Mouse (Mus musculus): ENCODE measurements around the gene Zfp609.

The Zfp609 gene

DNA sequence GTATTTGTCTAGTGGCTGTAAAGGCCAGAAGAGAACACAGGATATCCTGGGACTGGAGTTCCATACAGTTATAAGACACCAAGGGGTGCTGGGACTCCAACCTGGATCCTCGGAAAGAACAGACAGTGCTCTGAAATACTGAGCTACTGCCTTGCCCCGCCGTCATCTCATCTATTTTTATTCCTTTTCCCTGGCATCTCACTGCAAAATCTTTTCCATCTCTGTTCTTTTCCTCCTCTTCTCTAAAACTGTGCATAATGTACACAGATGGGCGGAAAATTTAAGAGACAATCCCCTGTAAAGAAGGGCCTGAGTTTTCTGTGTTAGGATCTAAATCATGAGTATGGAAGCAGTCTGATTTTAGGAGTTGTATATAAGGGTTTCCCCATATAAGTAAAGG is 64.6 kb downstream of the Zfp609 start:
- DNase-seq (ENCODE audit: low spot score in 2 of 2): no peak

DNA sequence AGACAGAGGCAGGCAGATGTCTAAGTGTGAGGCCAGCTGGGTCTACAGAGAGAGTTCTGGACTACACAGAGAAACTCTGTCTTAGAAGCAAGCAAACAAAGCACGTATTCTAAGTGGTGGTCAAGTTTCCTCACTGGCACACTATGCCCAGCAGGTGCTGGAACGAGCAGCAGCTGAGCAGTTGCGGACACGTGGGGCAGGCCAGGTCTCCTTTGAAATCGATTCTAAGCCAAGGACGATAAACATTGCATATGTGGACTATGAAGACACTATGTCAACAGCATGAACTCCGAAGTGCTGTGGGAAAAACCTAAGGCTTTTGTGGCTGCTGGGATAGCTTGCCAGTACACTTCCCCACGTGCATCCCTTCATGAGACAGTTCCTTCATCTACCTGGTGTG is 67.4 kb downstream of the Zfp609 start:
- no peak for DNase-seq (ENCODE audit: low spot score in 2 of 2)

DNA sequence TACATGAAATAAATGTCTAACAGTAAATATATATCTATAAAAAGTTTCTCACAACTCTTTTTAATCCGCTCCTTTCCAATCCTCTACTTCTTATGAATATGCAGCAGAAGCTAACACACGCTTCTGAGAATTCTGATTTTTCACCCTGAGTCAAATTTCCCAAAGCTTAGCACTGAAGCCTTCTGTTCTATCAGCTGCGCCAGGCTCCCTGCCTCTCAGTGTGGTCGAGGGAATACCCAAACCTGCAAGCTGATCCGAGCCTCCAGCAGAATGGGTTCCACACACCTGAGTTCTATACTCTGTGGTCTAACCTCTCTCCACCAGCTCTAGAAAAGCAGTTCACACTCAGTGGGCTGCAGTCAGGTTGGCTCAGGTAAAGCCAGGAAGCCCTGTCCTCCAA is 68.1 kb downstream of the Zfp609 start:
- no peak for DNase-seq (ENCODE audit: low spot score in 2 of 2)

DNA sequence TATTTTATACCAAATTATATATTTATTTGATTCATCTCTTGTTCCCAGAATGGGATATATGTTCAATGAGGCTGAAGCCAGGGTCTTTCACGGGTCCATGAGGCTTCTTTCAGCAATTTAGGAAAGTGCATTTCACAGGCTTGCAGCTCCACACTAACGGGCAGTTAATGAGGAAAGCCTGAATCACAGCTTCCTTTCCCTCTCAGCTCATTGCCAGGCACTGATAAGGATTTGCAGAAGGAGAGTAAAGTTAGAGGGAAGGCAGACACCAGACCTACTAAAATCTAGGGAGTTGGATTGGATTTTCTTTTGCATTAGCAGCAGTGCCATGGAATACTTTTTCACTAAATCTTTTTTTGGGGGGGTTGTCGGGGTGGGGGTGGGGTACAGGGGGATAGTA is 69.5 kb downstream of the Zfp609 start:
- no peak for DNase-seq (ENCODE audit: low spot score in 2 of 2)

DNA sequence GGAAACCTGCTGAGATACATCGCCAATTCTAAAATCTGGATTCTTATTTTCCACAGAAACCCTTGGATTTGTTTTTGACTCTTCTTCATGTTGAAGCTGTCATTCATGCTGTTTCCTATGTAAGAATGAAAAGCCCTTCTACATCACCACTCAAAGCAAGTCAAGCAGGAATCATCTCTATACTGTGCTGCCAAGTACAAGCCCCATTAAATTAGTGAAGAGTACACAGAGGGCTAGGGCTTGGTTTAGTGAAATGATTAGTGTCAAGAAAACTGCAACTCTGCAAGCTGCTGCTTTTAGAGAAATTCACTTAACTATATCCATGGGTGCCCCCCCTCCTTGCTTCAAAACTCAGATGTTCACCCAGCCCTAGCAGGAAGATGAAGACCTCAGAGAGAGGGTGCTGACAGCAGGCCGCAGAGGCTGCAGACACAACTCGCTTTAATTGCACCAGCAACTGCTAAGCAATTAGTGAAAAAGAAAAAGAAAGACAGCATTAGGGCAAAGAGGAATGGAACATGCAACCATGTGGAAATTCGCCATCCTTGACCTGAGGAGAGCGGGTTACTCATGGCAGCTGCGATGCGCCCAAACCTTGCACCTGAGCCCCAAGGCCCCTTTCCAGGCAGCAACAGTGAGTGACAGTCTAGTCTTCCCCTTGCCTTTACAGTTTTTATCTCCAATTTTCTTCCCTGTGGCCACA is 71.5 kb downstream of the Zfp609 start:
- DNase-seq (ENCODE audit: low spot score in 2 of 2): no peak

DNA sequence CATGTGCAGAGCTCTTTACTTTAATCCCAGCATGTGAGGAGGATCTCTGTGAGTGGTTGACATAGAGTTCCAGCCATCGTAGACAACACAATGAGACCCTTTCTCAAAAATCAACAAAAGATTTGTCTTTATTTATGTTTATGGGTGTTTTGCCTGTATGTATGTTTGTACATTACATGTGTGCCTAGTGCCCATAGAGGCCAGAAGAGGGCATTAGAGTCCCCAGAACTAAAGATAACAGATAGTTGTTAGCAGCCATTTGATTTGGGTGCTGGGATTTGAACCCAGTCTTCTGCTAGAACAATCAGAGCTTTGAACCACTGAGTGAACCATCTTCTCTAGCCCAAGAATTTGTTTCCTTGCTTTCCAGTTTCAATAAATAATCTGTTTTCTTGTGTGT is 72.2 kb downstream of the Zfp609 start:
- no peak for DNase-seq (ENCODE audit: low spot score in 2 of 2)

DNA sequence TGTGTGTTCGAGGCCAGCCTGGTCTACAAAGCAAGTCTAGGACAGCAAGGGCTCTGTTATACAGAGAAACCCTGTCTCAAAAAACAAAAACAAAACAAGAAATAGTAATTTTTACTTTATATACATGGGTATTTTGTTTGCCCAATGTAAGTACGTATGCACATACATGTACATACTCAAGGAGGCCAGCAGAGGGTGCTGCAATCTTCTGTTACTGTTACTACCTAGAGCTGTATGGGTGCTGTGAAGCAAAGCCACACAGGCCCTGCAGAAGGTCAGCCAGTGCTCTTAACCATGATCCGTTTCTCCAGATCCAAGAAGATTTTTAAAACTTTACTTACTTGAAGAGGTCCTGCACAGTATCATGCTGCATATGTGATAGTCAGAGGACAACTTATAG is 74.7 kb downstream of the Zfp609 start:
- peak in 1 of 2 experiments; percentile 8 for DNase-seq (ENCODE audit: low spot score in 2 of 2)

DNA sequence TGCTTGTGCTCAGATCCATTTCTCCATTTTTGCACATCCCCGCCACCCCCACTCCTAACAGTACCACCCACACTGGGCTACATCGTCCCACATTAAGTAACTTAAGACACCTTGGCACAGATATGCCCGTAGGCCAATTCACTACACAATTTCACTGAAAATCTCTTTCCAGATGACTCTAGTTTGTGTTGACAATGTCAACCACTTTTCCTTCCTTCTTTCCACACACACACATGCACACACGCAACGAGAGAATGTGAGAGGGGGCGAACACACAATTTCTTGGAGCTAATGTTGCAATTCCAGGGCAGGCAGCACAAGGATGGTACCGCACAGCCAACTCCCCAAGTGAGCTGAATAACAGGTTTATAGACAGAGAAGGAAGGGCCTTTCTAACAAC is 75.5 kb downstream of the Zfp609 start:
- DNase-seq (ENCODE audit: low spot score in 2 of 2): no peak

DNA sequence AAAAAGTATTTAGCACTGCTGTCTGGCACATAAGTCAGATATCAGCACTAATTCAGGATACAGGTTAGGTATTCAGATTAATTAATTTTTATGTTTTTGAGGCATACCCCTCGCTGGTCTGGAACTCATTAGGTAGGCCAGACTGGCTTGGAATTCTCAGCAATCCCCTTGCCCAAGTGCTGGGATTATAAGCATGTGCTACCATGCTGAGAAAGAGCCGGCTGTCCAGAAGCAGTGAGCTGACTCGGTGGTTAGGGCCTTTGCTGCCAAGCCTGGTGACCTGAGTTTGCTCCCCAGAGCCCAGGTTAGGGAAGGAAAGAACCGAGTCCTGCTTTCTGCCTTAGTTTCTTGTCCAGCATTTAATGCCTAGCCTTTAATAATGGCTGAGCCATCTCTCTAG is 79.3 kb downstream of the Zfp609 start:
- no peak for DNase-seq (ENCODE audit: low spot score in 2 of 2)

DNA sequence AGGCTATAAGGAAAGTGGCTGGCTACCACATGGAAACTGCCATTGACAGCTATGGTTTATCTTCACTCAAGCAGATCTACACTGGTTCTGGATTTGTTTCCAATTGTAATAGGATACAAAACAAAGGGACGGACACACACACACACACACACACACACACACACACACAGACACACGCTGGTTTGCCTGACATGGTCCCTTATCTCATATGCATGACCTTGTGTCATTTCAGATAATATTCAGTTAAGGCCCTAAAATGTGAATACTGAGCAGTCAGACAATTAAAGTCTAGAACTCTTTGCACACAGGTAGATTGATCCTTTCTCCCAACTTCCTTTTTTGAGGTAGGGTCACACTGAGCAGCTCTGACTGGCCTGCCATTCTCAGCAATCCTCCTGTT is 80.9 kb downstream of the Zfp609 start:
- DNase-seq (ENCODE audit: low spot score in 2 of 2): no peak

DNA sequence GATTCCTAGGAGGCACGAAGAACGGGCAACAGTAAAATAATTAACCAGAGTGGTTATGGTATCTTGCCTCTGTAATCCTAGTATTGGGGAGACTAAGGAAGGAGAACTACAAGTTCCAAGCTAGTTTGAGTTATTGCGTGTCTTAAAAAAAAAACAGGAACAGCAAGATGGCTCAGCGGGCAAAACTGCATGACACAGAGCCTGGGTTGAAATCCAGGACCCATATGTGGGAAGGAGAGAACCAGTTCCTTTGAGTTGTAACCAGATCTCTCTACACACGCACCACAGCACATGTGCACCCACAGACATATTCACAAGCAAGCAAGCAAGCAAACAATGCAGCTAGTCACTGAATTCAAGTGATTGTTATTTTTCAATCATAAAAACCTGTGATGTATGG is 81.9 kb downstream of the Zfp609 start:
- no peak for DNase-seq (ENCODE audit: low spot score in 2 of 2)

DNA sequence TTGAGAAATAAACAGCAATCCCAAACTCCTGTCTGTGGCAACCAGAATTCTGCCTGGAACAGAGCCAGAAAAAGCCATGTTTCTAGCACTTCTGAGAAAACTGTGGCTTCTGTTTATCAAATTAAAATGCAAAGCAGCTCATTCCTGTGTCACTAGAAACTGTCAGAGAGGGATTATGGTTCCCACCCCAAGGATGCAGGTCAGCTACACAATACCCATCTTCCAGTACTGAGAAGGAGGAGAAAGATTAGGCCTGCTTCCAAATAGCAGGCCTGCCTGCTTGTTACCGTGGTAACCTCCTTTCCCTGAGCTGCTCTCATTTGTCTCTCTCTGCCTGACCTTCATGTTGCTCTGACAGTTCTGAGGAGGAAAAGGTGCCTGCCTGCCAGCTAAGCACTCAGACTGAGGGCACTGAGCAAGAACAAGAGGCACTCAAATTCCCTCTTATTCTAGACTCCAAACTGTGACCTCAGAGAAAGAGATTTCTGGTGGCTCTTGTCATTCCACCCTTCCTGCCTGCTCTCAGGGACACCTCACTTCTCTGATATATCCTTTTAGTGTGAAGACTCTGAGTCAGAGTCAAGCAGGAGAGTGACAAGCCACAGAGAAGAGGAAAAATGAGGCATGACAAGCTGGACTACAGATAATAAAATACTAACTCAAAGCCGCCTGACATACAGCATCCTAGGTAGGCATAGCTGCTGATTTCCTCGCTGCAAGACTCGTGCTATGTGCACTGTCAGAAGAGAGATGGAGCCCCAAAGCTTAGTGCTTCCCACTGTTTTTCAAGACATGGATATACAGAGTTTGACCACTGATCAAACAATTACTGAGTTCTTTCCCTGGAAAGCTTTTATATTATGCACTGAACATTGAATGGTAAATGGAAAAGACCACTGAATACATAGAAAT is 82.9 kb downstream of the Zfp609 start:
- no peak for DNase-seq (ENCODE audit: low spot score in 2 of 2)

DNA sequence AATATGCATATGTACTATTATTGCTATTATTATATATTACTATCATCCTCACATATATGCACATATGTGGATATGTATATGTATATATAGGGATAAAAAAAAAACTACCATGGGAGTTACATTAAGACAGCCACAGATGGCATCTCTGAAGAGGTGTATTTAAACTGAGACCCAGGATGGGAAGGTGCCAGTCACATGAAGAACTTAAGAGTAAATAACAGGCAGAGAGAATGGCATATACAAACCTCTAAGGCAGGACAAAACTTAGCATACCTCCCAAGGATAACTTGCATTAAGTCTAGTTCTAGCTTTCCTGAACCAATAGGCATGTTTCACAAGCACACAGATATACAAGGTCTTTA is 83.6 kb downstream of the Zfp609 start:
- DNase-seq (ENCODE audit: low spot score in 2 of 2): no peak

DNA sequence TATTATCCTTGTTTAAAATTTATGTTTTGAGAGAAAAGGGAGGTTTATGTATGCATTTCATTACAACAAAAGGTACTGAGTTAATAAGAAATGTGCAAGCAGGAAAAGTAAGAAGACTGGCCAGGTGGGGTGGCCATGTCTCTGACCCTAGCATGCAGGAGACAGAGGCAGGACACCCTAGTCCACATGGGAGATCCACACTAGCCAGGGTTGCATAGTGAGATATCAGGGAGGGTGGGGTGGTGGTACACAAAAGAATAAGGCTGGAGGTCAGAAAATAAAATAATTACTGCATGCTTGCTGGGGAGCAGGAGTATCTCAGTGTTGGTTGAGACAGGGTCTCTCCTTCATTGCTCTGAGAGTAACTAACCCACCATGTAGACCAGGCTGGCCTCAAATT is 84.0 kb downstream of the Zfp609 start:
- DNase-seq (ENCODE audit: low spot score in 2 of 2): no peak

DNA sequence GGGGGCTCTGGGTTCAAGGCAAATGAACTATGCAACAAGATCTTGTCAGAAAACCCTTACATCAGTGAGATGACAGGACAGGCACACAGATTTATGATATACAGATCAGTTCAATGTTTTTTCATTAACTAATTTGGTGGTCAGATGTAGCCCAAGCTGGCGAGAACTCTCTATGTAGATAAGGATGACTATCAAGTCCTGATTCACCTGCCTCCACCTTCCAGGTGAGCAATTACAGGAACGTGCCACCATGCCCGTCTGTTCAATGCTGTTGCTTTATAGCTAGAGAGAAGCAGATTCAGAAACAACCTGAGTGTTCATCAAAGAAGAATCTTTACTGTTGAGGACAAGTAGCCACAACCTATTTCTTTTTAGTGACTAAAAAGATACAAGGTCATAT is 84.6 kb downstream of the Zfp609 start:
- DNase-seq (ENCODE audit: low spot score in 2 of 2): no peak

DNA sequence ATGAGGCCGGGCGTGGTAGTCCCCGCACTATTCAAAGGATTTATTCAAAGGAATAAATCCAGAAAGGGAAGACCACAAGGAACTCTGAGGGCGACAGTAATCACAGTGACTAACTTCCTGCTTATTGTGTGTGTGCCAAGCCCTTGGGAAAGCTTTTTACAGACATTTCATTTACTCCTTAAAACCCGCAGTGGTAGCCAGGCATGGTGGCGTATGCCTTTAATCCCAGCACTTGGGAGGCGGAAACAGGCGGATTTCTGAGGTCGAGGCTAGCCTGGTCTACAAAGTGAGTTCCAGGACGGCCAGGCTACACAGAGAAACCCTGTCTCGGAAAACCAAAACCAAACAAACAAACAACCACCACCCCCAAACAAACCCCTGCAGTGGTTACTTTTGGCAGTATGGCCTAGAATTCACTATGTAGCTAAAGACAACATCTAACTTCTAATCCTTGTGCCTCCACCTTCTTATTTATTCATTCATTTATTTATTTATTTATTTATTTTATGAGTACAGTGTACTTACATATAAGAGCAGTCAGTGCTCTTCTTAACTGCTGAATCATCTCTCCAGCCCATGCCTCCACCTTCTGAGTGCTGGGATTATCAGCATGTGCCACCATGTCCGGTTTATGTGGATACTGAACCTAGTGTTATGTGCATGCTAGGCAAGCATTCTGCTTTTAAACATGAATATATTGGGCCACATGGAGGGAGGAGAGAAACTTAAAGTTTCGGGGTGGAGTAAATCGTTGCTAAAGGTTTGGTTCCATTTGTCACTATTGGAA is 86.1 kb downstream of the Zfp609 start:
- no peak for DNase-seq (ENCODE audit: low spot score in 2 of 2)

DNA sequence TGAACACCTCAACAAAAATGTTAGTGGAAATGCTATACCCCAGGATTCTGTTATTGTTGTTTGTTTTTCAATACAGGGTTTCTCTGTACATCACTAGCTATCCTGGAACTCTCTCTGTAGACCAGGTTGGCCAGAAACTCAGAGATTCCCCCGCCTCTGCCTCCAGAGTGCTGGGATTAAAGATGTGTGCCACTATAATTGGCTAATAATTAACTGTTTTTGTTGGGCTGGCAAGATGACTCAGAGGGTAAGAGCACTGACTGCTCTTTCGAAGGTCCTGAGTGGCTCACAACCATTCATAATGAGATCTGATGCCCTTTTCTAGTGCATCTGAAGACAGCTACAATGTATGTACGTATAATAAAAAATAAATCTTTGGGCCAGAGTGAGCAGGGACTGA is 92.4 kb downstream of the Zfp609 start:
- DNase-seq (ENCODE audit: low spot score in 2 of 2): no peak

DNA sequence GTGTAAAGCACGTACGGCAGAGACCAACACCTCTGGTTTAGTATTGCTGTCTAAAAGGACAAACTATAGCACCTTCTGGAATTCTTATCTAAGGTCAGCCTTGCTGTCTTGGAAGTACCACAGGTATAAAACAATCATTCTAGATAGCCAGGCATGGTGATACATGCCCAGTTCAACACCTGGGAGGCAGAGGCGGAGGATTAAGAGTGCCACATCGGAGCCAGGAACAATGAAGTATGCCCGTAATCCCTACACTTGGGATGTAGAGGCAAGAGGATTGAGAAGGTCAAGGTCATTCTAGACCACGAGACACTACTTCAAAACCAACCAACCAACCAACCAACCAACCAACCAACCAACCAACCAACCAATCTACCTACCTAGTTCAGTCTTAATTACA is 98.8 kb downstream of the Zfp609 start:
- no peak for DNase-seq (ENCODE audit: low spot score in 2 of 2)

DNA sequence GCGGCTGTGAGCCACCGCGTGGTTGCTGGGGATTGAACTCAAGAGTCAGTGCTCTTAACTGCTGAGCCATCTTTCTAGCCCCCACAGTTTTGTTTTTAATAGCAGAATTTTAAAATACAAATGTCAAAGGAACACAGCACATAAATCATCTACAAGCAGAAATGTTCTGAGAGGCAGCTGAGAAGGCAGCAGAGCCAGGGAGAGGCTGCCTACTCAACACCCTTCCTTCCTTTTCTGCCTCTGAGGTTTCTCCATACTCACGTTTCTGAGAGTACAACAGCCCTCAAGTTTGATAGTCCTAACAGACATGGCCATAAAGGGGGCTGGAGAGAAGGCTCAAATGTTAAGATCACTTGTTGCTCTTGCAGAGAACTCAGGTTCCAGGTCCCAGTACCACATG is 99.9 kb downstream of the Zfp609 start:
- DNase-seq (ENCODE audit: low spot score in 2 of 2): no peak

DNA sequence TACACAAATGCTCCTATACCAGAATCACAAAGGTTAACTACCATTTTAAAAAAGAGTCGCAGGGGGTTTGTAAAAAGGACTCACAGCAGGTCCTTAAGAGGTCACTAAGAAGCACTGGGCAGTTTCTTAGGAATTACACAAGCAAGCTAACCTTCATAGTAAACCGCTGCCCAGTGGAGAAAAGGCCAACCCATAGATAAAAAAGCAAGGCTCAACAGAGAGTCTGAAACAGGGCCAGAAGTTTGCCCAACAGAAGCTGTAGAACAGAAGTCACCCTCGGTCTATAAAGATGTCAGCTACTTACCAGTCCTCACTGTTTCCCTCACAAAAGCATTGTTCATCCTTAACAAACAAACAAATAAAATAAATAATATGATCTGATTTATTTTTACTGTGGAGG is 100.9 kb downstream of the Zfp609 start:
- DNase-seq (ENCODE audit: low spot score in 2 of 2): no peak

DNA sequence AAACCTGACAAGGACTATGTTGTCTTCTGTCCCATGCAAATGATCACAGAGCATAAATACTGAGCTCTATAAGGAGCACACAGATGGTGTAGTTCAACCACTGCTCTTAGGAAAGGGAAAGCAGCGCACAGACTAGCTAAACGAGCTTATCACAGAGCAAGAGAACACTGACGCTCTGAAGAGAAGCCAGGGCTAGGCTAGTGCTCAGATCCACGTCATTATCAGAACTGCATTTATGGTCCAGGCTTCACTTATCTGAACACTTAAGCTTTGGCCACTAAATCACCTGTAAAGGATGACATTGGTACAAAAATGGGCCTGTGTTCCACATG is 102.1 kb downstream of the Zfp609 start:
- no peak for DNase-seq (ENCODE audit: low spot score in 2 of 2)

DNA sequence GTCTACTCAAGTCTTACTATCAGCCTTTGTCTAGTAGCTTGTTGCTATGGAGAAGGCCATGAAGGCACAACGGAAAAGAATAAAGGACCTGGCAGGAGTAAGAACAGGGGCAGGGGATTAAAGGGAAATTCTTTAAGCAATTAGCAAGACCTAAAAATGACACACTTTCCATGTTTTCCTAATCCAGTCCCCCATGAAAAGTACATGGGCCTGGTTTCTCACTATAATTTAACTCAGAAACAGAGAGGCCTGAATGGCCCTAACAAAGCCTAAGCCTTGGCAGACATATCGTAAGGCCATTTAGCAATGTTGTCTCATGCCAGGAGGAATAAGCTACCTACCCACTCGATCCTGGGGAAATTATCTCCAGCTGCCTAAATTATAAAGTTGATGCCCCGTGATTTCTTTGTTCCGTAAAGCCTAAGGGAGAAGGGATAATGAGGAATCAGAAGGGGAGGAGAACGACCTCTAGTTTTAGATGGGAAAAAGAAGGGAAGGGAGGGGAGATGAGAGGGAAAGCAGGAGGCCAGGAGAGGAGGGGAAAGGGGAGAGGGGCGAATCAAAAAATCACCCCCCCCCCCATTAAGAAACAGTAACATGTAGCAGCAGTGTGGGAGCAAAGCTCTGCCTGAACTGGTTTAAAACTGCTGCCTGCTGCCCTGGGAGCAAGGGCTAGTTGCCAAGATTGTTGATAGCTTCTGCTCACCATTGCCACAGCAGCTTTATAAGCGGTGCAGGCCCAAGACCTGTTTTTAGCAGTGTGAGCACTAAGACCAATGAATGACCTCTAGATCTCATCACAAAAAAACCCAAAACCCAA is 102.7 kb downstream of the Zfp609 start:
- no peak for DNase-seq (ENCODE audit: low spot score in 2 of 2)
